23 mouse cellular contexts compared by ENCODE assay signal in the genomic region with DNA sequence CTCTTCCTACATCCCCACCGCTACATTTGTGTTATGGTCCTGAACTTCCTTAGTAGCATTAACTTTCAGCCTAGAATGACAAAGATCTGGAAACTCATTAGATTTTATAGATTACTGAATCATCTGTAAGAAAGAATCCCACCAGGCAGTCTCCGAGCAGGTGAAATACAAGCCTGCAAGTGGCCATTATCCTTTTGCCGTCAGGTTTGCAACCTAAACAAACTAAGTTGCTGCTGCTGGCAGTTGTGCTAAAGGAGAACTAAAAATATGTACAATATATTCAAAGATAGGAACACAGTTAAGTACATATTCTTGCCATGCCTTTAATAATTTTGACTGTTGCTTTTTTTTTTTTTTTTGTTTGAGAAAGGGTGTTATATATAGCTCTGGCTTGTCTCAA. TPM values are rescaled to one million over a fixed set of nuclear protein-coding genes. Genes with fewer than 3 reads are reported as not detected.
"Had no signal": no experiment of that assay in that cellular context is flagged by ENCODE, and none has a peak within 500 bp of the region (broad histone marks: within the 10 kb centered on the region; RNA-seq: fewer than 3 reads in every experiment).

No protein-coding gene starts in this region.

- H3K4me1 ChIP-seq: lung, embryonic 15.5 days; megakaryocyte, embryonic 14.5 days; midbrain, embryonic 12.5 days; neural tube, embryonic 12.5 days; stomach, embryonic 15.5 days had no signal

- H3K36me3 ChIP-seq: lung, embryonic 15.5 days; midbrain, embryonic 12.5 days; neural tube, embryonic 12.5 days; stomach, embryonic 15.5 days had no signal

- ATAC-seq: liver, postnatal 0 days; lung, postnatal 0 days had no signal

- H3K4me2 ChIP-seq: lung, embryonic 15.5 days; midbrain, embryonic 12.5 days; neural tube, embryonic 12.5 days; stomach, embryonic 15.5 days had no signal

- DNase-seq: liver, postnatal 0 days; lung, adult 2 months; lung, postnatal 14 days; lung, postnatal 36 days; midbrain, embryonic 14.5 days; right cerebral cortex, postnatal 14 days; thymus, adult 2 months; thymus, postnatal 25 days; thymus, postnatal 4 days had no signal

- H3K9me3 ChIP-seq: lung, embryonic 15.5 days; megakaryocyte, embryonic 14.5 days; midbrain, embryonic 12.5 days; neural tube, embryonic 12.5 days; stomach, embryonic 15.5 days had no signal

- H3K27me3 ChIP-seq: lung, embryonic 15.5 days; megakaryocyte, embryonic 14.5 days; midbrain, embryonic 12.5 days; neural tube, embryonic 12.5 days; stomach, embryonic 15.5 days had no signal

- H3K27ac ChIP-seq: lung, embryonic 15.5 days; macrophage; midbrain, embryonic 12.5 days; neural tube, embryonic 12.5 days; stomach, embryonic 15.5 days; stomach, postnatal 0 days had no signal

- H3K9ac ChIP-seq: liver, postnatal 0 days; lung, embryonic 15.5 days; midbrain, embryonic 12.5 days; neural tube, embryonic 12.5 days; stomach, embryonic 15.5 days had no signal

- H3K4me3 ChIP-seq: lung, embryonic 15.5 days; megakaryocyte, embryonic 14.5 days; midbrain, embryonic 12.5 days; neural tube, embryonic 12.5 days; stomach, embryonic 15.5 days had no signal

RNA-seq across cellular contexts. Expression of a gene that starts 37.8 kb away (rescaled TPM):
- total RNA-seq: megakaryocyte progenitor cell, adult 5-6 weeks; midbrain, postnatal 0 days; monocyte, adult 5-6 weeks; neutrophil, adult 5-6 weeks had no signal
- polyA plus RNA-seq: liver, postnatal 0 days; lung, embryonic 15.5 days; midbrain, embryonic 12.5 days; midbrain, embryonic 14.5 days; midbrain, postnatal 0 days; neural tube, embryonic 12.5 days; neural tube, embryonic 14.5 days; stomach, embryonic 15.5 days; stomach, postnatal 0 days; testis, adult 2 months had no signal
